Mouse (Mus musculus) MEL (cell line): Measurements from ENCODE around the gene Cers6.

ENCODE experiments used
- BHLHE40 ChIP-seq: IDR thresholded peaks from 2 replicates; pipeline ENCODE4 v1.6.1; 2012; ENCODE audit warnings: low read depth, mild to moderate bottlenecking, inconsistent platforms, low read length, improper control_type of control experiment, borderline replicate concordance
- CTCF ChIP-seq, 3 experiments: IDR thresholded peaks in 2 of 3; conservative IDR thresholded peaks in 1 of 3; 2 replicates each; pipeline ENCODE4 v1.5.1; 2011 to 2012; ENCODE audit warnings: low read length in 3 of 3, low read depth in 2 of 3, mild to moderate bottlenecking in 2 of 3, improper control_type of control experiment in 1 of 3, inconsistent platforms in 1 of 3, mixed read lengths in 1 of 3, moderate library complexity in 1 of 3; ENCODE audit not compliant: control insufficient read depth in 1 of 3, insufficient read depth in 1 of 3, poor library complexity in 1 of 3, severe bottlenecking in 1 of 3
- EP300 ChIP-seq, 2 experiments: IDR thresholded peaks; 2 replicates each; pipeline ENCODE4 v1.6.1; 2011; ENCODE audit warnings: improper control_type of control experiment in 2 of 2, low read length in 2 of 2, low read depth in 1 of 2, mild to moderate bottlenecking in 1 of 2
- HCFC1 ChIP-seq: IDR thresholded peaks from 2 replicates; pipeline ENCODE4 v1.6.1; 2012; ENCODE audit warnings: low read depth, mild to moderate bottlenecking, inconsistent platforms, low read length, improper control_type of control experiment, moderate library complexity
- NELFE ChIP-seq: IDR thresholded peaks from 2 replicates; pipeline ENCODE4 v1.6.1; 2011; ENCODE audit warnings: low read depth, low read length, improper control_type of control experiment
- POLR2A ChIP-seq, 2 experiments: IDR thresholded peaks; 2 replicates each; pipeline ENCODE4 v1.6.1; 2011 to 2012; ENCODE audit warnings: low read length in 2 of 2, mild to moderate bottlenecking in 2 of 2, control low read depth in 1 of 2, improper control_type of control experiment in 1 of 2, low read depth in 1 of 2, moderate library complexity in 1 of 2; ENCODE audit not compliant: control insufficient read depth in 1 of 2, insufficient read depth in 1 of 2, poor library complexity in 1 of 2
- POLR2AphosphoS2 ChIP-seq: IDR thresholded peaks from 2 replicates; pipeline ENCODE4 v1.6.1; 2011; ENCODE audit warnings: low read length, improper control_type of control experiment
- TCF12 ChIP-seq: IDR thresholded peaks from 2 replicates; pipeline ENCODE4 v1.6.1; 2014; ENCODE audit warnings: low read depth, mild to moderate bottlenecking, inconsistent platforms, low read length, improper control_type of control experiment, moderate library complexity
- USF1 ChIP-seq: IDR thresholded peaks from 2 replicates; pipeline ENCODE4 v1.6.1; 2014; ENCODE audit warnings: low read depth, mild to moderate bottlenecking, inconsistent platforms, low read length, improper control_type of control experiment, moderate library complexity
- USF2 ChIP-seq, 2 experiments: IDR thresholded peaks; 2 replicates each; pipeline ENCODE4 v1.6.1; 2011 to 2012; ENCODE audit warnings: improper control_type of control experiment in 2 of 2, low read length in 2 of 2, borderline replicate concordance in 1 of 2, inconsistent platforms in 1 of 2, low read depth in 1 of 2, mild to moderate bottlenecking in 1 of 2; ENCODE audit not compliant: insufficient read depth in 1 of 2

DNA sequence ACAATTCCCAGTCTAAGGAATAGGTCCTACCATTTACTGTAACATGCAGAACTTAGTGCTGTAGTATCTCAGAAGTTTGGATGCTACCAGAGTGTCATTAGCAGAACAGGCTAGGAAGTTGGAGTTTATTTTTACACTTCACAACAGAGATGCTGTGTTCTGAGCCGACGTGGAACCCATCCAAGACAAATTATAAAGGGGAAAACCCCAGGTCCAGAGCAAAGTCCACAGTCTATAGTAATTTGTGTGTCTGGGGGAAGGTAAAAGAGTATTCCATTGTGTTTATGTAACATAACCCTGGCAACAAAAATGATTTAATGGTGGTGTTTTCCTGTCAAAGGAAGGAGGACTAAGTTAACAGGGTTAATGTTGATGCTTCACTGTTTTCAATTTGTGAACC lies 83.7 kb downstream of the Cers6 start:
- no peak for TF ChIP-seq CTCF (IDR thresholded peaks at IDR 0.05 in 2 of 3, conservative IDR thresholded peaks at IDR 0.05 in 1 of 3; ENCODE audit: control insufficient read depth in 1 of 3, insufficient read depth in 1 of 3, low read depth in 2 of 3, low read length in 3 of 3, poor library complexity in 1 of 3, severe bottlenecking in 1 of 3)
- no peak for TF ChIP-seq USF1
- no peak for TF ChIP-seq EP300 (IDR thresholded peaks at IDR 0.05; ENCODE audit: low read depth in 1 of 2, low read length in 2 of 2)
- TF ChIP-seq POLR2AphosphoS2: no peak
- TF ChIP-seq POLR2A (IDR thresholded peaks at IDR 0.05; ENCODE audit: control insufficient read depth in 1 of 2, insufficient read depth in 1 of 2, low read depth in 1 of 2, low read length in 2 of 2, poor library complexity in 1 of 2): no peak
- TF ChIP-seq BHLHE40: no peak
- no peak for TF ChIP-seq HCFC1
- no peak for TF ChIP-seq NELFE
- no peak for TF ChIP-seq TCF12
- no peak for TF ChIP-seq USF2 (IDR thresholded peaks at IDR 0.05; ENCODE audit: borderline replicate concordance in 1 of 2, insufficient read depth in 1 of 2, low read depth in 1 of 2, low read length in 2 of 2)
